Mouse (Mus musculus): Measurements from ENCODE around the gene Cd2. TPM values are rescaled to one million over a fixed set of nuclear protein-coding genes. Genes with fewer than 3 reads are reported as not detected.

Gene Cd2
- total RNA-seq, 2 experiments from 2014 or later = not detected

- no peak for DNase-seq (ENCODE audit: extremely low spot score in 1 of 2, low spot score in 1 of 2)
Observed at GRCm38 (mm10) chr3:101235321-101235720, 52.4 kb downstream of the Cd2 start.

- DNase-seq (ENCODE audit: extremely low spot score in 1 of 2, low spot score in 1 of 2) = no peak
Observed at GRCm38 (mm10) chr3:101233424-101233823, 54.3 kb downstream of the Cd2 start.

- DNase-seq (ENCODE audit: extremely low spot score in 1 of 2, low spot score in 1 of 2) = no peak
Observed at GRCm38 (mm10) chr3:101232570-101232969, 55.2 kb downstream of the Cd2 start.

DNA sequence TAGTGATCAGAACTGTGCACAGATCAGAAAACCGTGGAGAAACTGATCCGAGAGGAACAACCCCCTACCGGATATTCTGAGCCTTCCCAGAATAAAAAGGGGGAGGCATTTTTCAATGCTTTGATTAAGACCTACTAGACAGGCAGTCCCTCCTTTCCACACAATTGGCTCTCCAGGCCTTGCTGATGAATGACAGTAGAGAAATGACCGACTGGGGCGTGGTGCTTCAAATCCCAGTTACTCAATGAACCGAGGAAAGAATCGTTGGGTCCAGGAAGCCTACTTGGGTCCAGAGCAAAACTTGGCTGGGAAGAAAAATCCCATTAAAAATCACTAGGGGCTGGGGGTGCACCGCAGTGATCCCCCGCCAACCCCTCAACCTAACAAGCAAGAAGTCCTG, 57.5 kb downstream of the Cd2 start:
- DNase-seq (ENCODE audit: extremely low spot score in 1 of 2, low spot score in 1 of 2) = no peak

- no peak for DNase-seq (ENCODE audit: extremely low spot score in 1 of 2, low spot score in 1 of 2)
Observed at GRCm38 (mm10) chr3:101229551-101229930, 58.2 kb downstream of the Cd2 start.

DNA sequence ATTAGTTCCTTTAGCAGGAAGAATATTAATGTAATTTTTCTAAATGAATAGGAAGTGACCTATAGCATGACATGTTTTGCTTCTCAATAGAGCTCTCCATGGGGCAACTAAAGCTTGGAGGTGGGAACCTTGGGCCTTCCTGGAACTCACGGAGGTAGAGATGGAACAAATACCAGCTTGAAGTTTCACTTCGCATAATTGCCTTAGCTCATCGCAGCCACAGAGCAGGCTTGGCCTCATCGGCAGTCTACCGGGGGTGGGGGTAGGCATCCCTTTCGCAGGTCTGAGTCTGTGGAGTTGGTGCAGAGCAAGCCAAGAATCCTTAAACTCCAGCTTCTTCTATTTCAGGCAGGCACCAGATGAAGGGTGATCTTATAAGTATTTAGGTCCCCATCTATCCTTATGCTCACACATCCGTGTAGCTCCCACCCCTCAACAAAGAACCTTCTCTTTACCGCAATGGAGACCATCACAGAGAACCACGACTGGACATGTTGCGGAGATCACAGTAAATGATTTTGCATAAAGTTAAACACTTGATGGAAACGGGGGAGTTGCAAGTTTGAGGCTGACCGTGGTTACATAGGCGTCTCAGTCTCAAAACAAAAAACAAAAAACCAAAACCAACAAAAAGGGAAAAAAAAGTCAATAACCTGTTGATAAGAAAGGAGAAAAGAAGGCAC, 58.7 kb downstream of the Cd2 start:
- no peak for DNase-seq (ENCODE audit: extremely low spot score in 1 of 2, low spot score in 1 of 2)

GRCm38 (mm10) chr3:101228066-101228465, 59.7 kb downstream of the Cd2 start:
- DNase-seq (ENCODE audit: extremely low spot score in 1 of 2, low spot score in 1 of 2) = no peak

Other genes with a start within 250 kb of the Cd2 start
- gene Ptgfrn, start 177.7 kb downstream of the Cd2 start, total RNA-seq (2021) = 10 to 100 TPM in 1 of 2 experiments, 1 to 10 TPM in 1; 10.0 to 11.1 TPM
- gene Igsf3, start 89.1 kb upstream of the Cd2 start, total RNA-seq (2021) = 10 to 100 TPM; 18.8 to 24.3 TPM

Data from layer of hippocampus, postnatal 25 days (tissue).